Mouse (Mus musculus) CH12.LX (cell line): ENCODE measurements around the gene Prrc2b. TPM values are rescaled to one million over a fixed set of nuclear protein-coding genes. Genes with fewer than 3 reads are reported as not detected.

Experiments used
- DNase-seq: peaks from one replicate; pipeline ENCODE4 v3.0.0-alpha.2; 2013; ENCODE audit errors: extremely low read depth
- H3K27ac ChIP-seq: 2 replicates; pipeline ENCODE4 v1.5.1; 2012; ENCODE audit warnings: low read depth, mild to moderate bottlenecking, control low read depth, moderate library complexity; ENCODE audit not compliant: insufficient read depth
- H3K27me3 ChIP-seq: replicated peaks from 2 replicates; pipeline ENCODE3; 2012; ENCODE audit warnings: inconsistent platforms
- H3K36me3 ChIP-seq, 2 experiments: replicated peaks in 1 of 2; 2 replicates each; pipeline versions ENCODE3 to v1.6.1; 2012; ENCODE audit warnings: inconsistent platforms in 1 of 2, low read length in 1 of 2, mild to moderate bottlenecking in 1 of 2, mixed read lengths in 1 of 2, moderate library complexity in 1 of 2; ENCODE audit not compliant: control insufficient read depth in 1 of 2, insufficient read depth in 1 of 2
- H3K4me1 ChIP-seq, 2 experiments: 2 replicates each; pipeline ENCODE4 v1.6.1; 2012; ENCODE audit warnings: inconsistent platforms in 1 of 2, moderate library complexity in 1 of 2; ENCODE audit not compliant: insufficient read depth in 2 of 2, control insufficient read depth in 1 of 2
- H3K4me2 ChIP-seq: 2 replicates; pipeline ENCODE4 v1.6.1; 2012; ENCODE audit warnings: low read depth, mild to moderate bottlenecking, control low read depth; ENCODE audit not compliant: poor library complexity, insufficient read depth, severe bottlenecking
- H3K4me3 ChIP-seq, 3 experiments: fragments of 150-350 bp in 1 of 3; sonication (generic) in 1 of 3; replicated peaks in 1 of 3; 2 replicates each; pipeline versions ENCODE3 to v1.5.1; 2011 to 2012; ENCODE audit warnings: low read depth in 2 of 3, low read length in 2 of 3, mild to moderate bottlenecking in 2 of 3, moderate library complexity in 2 of 3, control low read depth in 1 of 3, improper control_type of control experiment in 1 of 3, inconsistent platforms in 1 of 3, mixed read lengths in 1 of 3; ENCODE audit not compliant: poor library complexity in 1 of 3
- H3K79me2 ChIP-seq: replicated peaks from 2 replicates; pipeline ENCODE4 v1.6.1; 2012; ENCODE audit warnings: mild to moderate bottlenecking, moderate library complexity; ENCODE audit not compliant: control insufficient read depth, poor library complexity, insufficient read depth, severe bottlenecking; ENCODE audit errors: extremely low read depth
- H3K9ac ChIP-seq: 2 replicates; pipeline ENCODE4 v1.6.1; 2012; ENCODE audit warnings: low read depth, mild to moderate bottlenecking, control low read depth, moderate library complexity; ENCODE audit not compliant: insufficient read depth
- H3K9me3 ChIP-seq: replicated peaks from 2 replicates; pipeline ENCODE3; 2012; ENCODE audit warnings: low read length, inconsistent platforms, mixed read lengths
- EP300 ChIP-seq: IDR thresholded peaks from 2 replicates; pipeline ENCODE4 v1.6.1; 2011; ENCODE audit warnings: low read length, improper control_type of control experiment
- ETS1 ChIP-seq: conservative IDR thresholded peaks from 2 replicates; pipeline ENCODE4 v1.6.1; 2012; ENCODE audit warnings: low read depth, mild to moderate bottlenecking, inconsistent platforms, low read length, improper control_type of control experiment, moderate library complexity
- HCFC1 ChIP-seq: IDR thresholded peaks from 2 replicates; pipeline ENCODE4 v1.6.1; 2012; ENCODE audit warnings: low read depth, mild to moderate bottlenecking, inconsistent platforms, low read length, improper control_type of control experiment
- MAZ ChIP-seq: IDR thresholded peaks from 2 replicates; pipeline ENCODE4 v1.6.1; 2012; ENCODE audit warnings: low read depth, mild to moderate bottlenecking, inconsistent platforms, low read length, improper control_type of control experiment, moderate library complexity
- MXI1 ChIP-seq: IDR thresholded peaks from 2 replicates; pipeline ENCODE4 v1.6.1; 2011; ENCODE audit warnings: mild to moderate bottlenecking, low read depth, low read length, improper control_type of control experiment
- POLR2A ChIP-seq: IDR thresholded peaks from 2 replicates; pipeline ENCODE4 v1.6.1; 2011; ENCODE audit warnings: low read depth, mild to moderate bottlenecking, improper control_type of control experiment, low read length
- POLR2AphosphoS2 ChIP-seq: IDR thresholded peaks from 2 replicates; pipeline ENCODE4 v1.6.1; 2011; ENCODE audit warnings: low read depth, low read length, improper control_type of control experiment
- RCOR1 ChIP-seq: conservative IDR thresholded peaks from 2 replicates; pipeline ENCODE4 v1.6.1; 2012; ENCODE audit warnings: low read depth, mild to moderate bottlenecking, inconsistent platforms, low read length, improper control_type of control experiment
- SIN3A ChIP-seq: IDR thresholded peaks from 2 replicates; pipeline ENCODE4 v1.6.1; 2012; ENCODE audit warnings: low read length, improper control_type of control experiment, inconsistent platforms
- SMC3 ChIP-seq: IDR thresholded peaks from 2 replicates; pipeline ENCODE4 v1.6.1; 2011; ENCODE audit warnings: low read depth, low read length, improper control_type of control experiment
- TBP ChIP-seq: conservative IDR thresholded peaks from 2 replicates; pipeline ENCODE4 v1.6.1; 2011; ENCODE audit warnings: low read depth, low read length, improper control_type of control experiment
- UBTF ChIP-seq: IDR thresholded peaks from 2 replicates; pipeline ENCODE4 v1.6.1; 2012; ENCODE audit warnings: low read depth, mild to moderate bottlenecking, inconsistent platforms, low read length, improper control_type of control experiment, moderate library complexity
- USF1 ChIP-seq: IDR thresholded peaks from 2 replicates; pipeline ENCODE4 v1.6.1; 2014; ENCODE audit warnings: low read depth, mild to moderate bottlenecking, inconsistent platforms, low read length, improper control_type of control experiment
- ZC3H11A ChIP-seq: IDR thresholded peaks from 2 replicates; pipeline ENCODE4 v1.6.1; 2012; ENCODE audit warnings: low read depth, mild to moderate bottlenecking, inconsistent platforms, low read length, improper control_type of control experiment
- ZKSCAN1 ChIP-seq: IDR thresholded peaks from 2 replicates; pipeline ENCODE4 v1.6.1; 2012; ENCODE audit warnings: low read depth, inconsistent platforms, low read length, improper control_type of control experiment, borderline replicate concordance
- ZNF384 ChIP-seq: IDR thresholded peaks from 2 replicates; pipeline ENCODE4 v1.6.1; 2012; ENCODE audit warnings: low read depth, low read length, improper control_type of control experiment, inconsistent platforms
- dilution Hi-C: fragments of 300-500 bp; cut with MboI; formaldehyde crosslinking; loops from 2 replicates; pipeline ENCODE4 v1.14.3; 2020; ENCODE audit warnings: low sequenced_read_pairs; ENCODE audit not compliant: extremely low pct_unique_long_range_greater_than_20kb, extremely low pct_ligation_motif_present
- in situ Hi-C: fragments of 300-500 bp; cut with MboI; formaldehyde crosslinking; loops from 3 replicates; pipeline ENCODE4 v1.14.3; 2019; ENCODE audit warnings: low sequenced_read_pairs, low pct_ligation_motif_present, low pct_unique_long_range_greater_than_20kb, mixed read lengths
- polyA plus RNA-seq: library from polyadenylated mRNA; unstranded; fragments of >175 nt; gene quantifications from 2 replicates; pipeline ENCODE4 v1.2.1, GENCODE M21; 2012; ENCODE audit warnings: low read depth; ENCODE audit not compliant: insufficient read length
- total RNA-seq, 2 experiments: library from RNA; depleted of rRNA; stranded (reverse); fragments of 300-350 nt in 1 of 2; fragments of >200 nt in 1 of 2; gene quantifications; 2 replicates each; pipeline ENCODE4 v1.2.3; 2012 to 2014

The Prrc2b gene
- total and polyA plus RNA-seq, 3 experiments: 7.6 to 59.9 (median 42.2) TPM

GRCm38 (mm10) chr2:32103557-32103956, 47.3 kb upstream of the Prrc2b start:
- H3K4me2 ChIP-seq: no peak overlapping the region
- peaks cover 15% of the 10 kb centered on the region for H3K9me3 ChIP-seq
- no peak for TF ChIP-seq ZKSCAN1
- TF ChIP-seq MAZ: no peak
- no peak for TF ChIP-seq SMC3
- no peak for TF ChIP-seq EP300
- no peak for TF ChIP-seq HCFC1
- no peak for TF ChIP-seq ZC3H11A
- TF ChIP-seq UBTF: no peak
- TF ChIP-seq ETS1: no peak
- no peak for TF ChIP-seq ZNF384
- TF ChIP-seq USF1: no peak
- TF ChIP-seq TBP: no peak
- no peak for TF ChIP-seq MXI1
- no peak for TF ChIP-seq POLR2A
- TF ChIP-seq POLR2AphosphoS2: no peak
- no peak for TF ChIP-seq SIN3A
- DNase-seq: no peak
- in situ Hi-C loops: loop anchor here (10.0 kb wide), 1 partner anchor 179 kb away; no protein-coding TSS in a partner anchor
- H3K4me3 ChIP-seq: no peak overlapping the region
- dilution Hi-C loops: no loop called here
- no peaks in the 10 kb centered on the region for H3K79me2 ChIP-seq
- no peak overlapping the region for H3K27ac ChIP-seq
- no peak overlapping the region for H3K9ac ChIP-seq
- H3K36me3 ChIP-seq: no peaks in the 10 kb centered on the region
- peaks cover 7% of the 10 kb centered on the region for H3K27me3 ChIP-seq
- H3K4me1 ChIP-seq: peaks cover 12 to 23% of the 10 kb centered on the region in 2 experiments

- Histone ChIP-seq H3K9me3 (peaks cover 15% of the 10 kb centered on the region), H3K27me3 (peaks cover 7% of the 10 kb centered on the region), H3K4me2 (no peak overlapping the region), H3K36me3 (no peaks in the 10 kb centered on the region), H3K4me3 (no peak overlapping the region), H3K27ac (no peak overlapping the region), H3K79me2 (no peaks in the 10 kb centered on the region), H3K4me1 (peaks cover 12 to 23% of the 10 kb centered on the region in 2 experiments), H3K9ac (no peak overlapping the region)
- no peak for TF ChIP-seq RCOR1
- DNase-seq: no peak
- dilution Hi-C loops (no loop called here), in situ Hi-C loops (loop anchor here (10.0 kb wide), 1 partner anchor 179 kb away; no protein-coding TSS in a partner anchor)
Measured at GRCm38 (mm10) chr2:32104122-32104521, 46.8 kb upstream of the Prrc2b start.
